Mouse (Mus musculus): ENCODE measurements around the gene Tnik.

Gene Tnik

DNA sequence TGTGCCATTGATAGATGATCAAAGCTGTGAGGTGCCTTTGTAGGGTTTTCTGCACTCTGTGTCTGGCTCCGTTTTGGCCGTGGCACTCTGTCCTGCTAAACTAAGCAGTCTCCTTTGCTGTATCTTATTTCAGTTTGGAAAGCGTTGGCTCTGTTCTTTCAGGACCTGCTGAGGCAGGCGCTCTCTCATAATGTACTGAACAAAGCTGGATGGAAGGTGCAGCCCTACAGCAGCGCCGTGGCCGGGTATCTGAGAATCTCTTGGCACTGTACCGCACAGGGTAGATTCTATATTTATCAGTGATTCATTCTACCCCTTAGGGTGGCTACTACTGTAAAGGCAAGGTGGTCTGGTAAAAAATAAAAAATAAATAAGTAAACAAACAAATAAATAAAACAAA, 193.8 kb downstream of the Tnik start:
- Histone ChIP-seq H3K4me3 (replicated peaks; ENCODE audit: low read length) (no peak overlapping the region), H3K27me3 (ENCODE audit: insufficient read depth, low read length) (no peaks in the 10 kb centered on the region), H3K4me1 (replicated peaks; ENCODE audit: low read depth, low read length) (no peaks in the 10 kb centered on the region), H3K36me3 (ENCODE audit: insufficient read depth, low read length) (no peaks in the 10 kb centered on the region), H3K9me3 (ENCODE audit: low read length) (no peaks in the 10 kb centered on the region)
- no peak for TF ChIP-seq CTCF (conservative IDR thresholded peaks at IDR 0.05; ENCODE audit: low read length)
- TF ChIP-seq NANOG (IDR thresholded peaks at IDR 0.05; ENCODE audit: borderline replicate concordance, low read length), result no peak
- no peak for TF ChIP-seq POU5F1 (IDR thresholded peaks at IDR 0.05; ENCODE audit: borderline replicate concordance, low read length)

GRCm38 (mm10) chr3:28457517-28457916, 194.5 kb downstream of the Tnik start:
- Histone ChIP-seq H3K27me3 (ENCODE audit: insufficient read depth, low read length) (no peaks in the 10 kb centered on the region), H3K36me3 (ENCODE audit: insufficient read depth, low read length) (no peaks in the 10 kb centered on the region), H3K4me3 (replicated peaks; ENCODE audit: low read length) (no peak overlapping the region), H3K9me3 (ENCODE audit: low read length) (no peaks in the 10 kb centered on the region), H3K4me1 (replicated peaks; ENCODE audit: low read depth, low read length) (no peaks in the 10 kb centered on the region)
- TF ChIP-seq POU5F1 (IDR thresholded peaks at IDR 0.05; ENCODE audit: borderline replicate concordance, low read length), result no peak
- TF ChIP-seq CTCF (conservative IDR thresholded peaks at IDR 0.05; ENCODE audit: low read length), result no peak
- no peak for TF ChIP-seq NANOG (IDR thresholded peaks at IDR 0.05; ENCODE audit: borderline replicate concordance, low read length)

- Histone ChIP-seq H3K4me1 (replicated peaks; ENCODE audit: low read depth, low read length) (no peaks in the 10 kb centered on the region), H3K4me3 (replicated peaks; ENCODE audit: low read length) (no peak overlapping the region)
These were observed 203.7 kb downstream of the Tnik start for GRCm38 (mm10) chr3:28466688-28467087.

GRCm38 (mm10) chr3:28467148-28467754, 204.2 kb downstream of the Tnik start:
- no peaks in the 10 kb centered on the region for H3K27me3 ChIP-seq (ENCODE audit: insufficient read depth, low read length)
- TF ChIP-seq POU5F1 (IDR thresholded peaks at IDR 0.05; ENCODE audit: borderline replicate concordance, low read length) (no peak), CTCF (conservative IDR thresholded peaks at IDR 0.05; ENCODE audit: low read length) (no peak), NANOG (IDR thresholded peaks at IDR 0.05; ENCODE audit: borderline replicate concordance, low read length) (no peak)
- no peaks in the 10 kb centered on the region for H3K36me3 ChIP-seq (ENCODE audit: insufficient read depth, low read length)
- no peaks in the 10 kb centered on the region for H3K9me3 ChIP-seq (ENCODE audit: low read length)
- H3K4me1 ChIP-seq (replicated peaks; ENCODE audit: low read depth, low read length), result no peaks in the 10 kb centered on the region
- H3K4me3 ChIP-seq (replicated peaks; ENCODE audit: low read length), result no peak overlapping the region

More at GRCm38 (mm10) chr3:28466688-28467087, 203.7 kb downstream of the Tnik start:
- H3K9me3 ChIP-seq (ENCODE audit: low read length), result no peaks in the 10 kb centered on the region
- H3K27me3 ChIP-seq (ENCODE audit: insufficient read depth, low read length), result no peaks in the 10 kb centered on the region
- no peaks in the 10 kb centered on the region for H3K36me3 ChIP-seq (ENCODE audit: insufficient read depth, low read length)
- TF ChIP-seq POU5F1 (IDR thresholded peaks at IDR 0.05; ENCODE audit: borderline replicate concordance, low read length) (no peak), NANOG (IDR thresholded peaks at IDR 0.05; ENCODE audit: borderline replicate concordance, low read length) (no peak), CTCF (conservative IDR thresholded peaks at IDR 0.05; ENCODE audit: low read length) (no peak)

DNA sequence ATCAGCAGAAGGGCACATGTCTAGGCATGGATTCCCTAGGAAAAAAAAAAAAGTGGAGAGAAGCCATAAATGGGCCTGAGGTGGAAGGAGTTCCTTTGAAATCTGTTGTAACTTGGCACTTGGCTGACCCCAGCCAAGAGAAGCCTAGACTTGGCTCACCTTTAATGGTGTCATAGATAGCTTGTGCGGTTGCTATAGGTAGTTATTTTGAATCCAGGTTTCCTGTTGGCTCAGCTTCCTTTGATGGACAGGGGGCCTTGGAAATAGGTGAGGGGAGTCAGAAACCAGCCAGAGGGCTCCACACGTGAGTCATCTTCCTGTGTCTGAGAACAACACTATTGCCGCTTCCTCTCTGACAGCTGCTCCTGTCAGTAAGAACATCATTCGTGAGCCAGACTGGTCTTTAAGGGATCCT, 204.9 kb downstream of the Tnik start:
- Histone ChIP-seq H3K36me3 (ENCODE audit: insufficient read depth, low read length) (no peaks in the 10 kb centered on the region), H3K27me3 (ENCODE audit: insufficient read depth, low read length) (no peaks in the 10 kb centered on the region), H3K9me3 (ENCODE audit: low read length) (no peaks in the 10 kb centered on the region), H3K4me1 (replicated peaks; ENCODE audit: low read depth, low read length) (no peaks in the 10 kb centered on the region), H3K4me3 (replicated peaks; ENCODE audit: low read length) (no peak overlapping the region)
- no peak for TF ChIP-seq NANOG (IDR thresholded peaks at IDR 0.05; ENCODE audit: borderline replicate concordance, low read length)
- no peak for TF ChIP-seq POU5F1 (IDR thresholded peaks at IDR 0.05; ENCODE audit: borderline replicate concordance, low read length)
- no peak for TF ChIP-seq CTCF (conservative IDR thresholded peaks at IDR 0.05; ENCODE audit: low read length)

- no peaks in the 10 kb centered on the region for H3K36me3 ChIP-seq (ENCODE audit: insufficient read depth, low read length)
These were observed 210.4 kb downstream of the Tnik start for GRCm38 (mm10) chr3:28473439-28473838.

GRCm38 (mm10) chr3:28477373-28477772, 214.4 kb downstream of the Tnik start:
- Histone ChIP-seq H3K36me3 (ENCODE audit: insufficient read depth, low read length) (no peaks in the 10 kb centered on the region), H3K4me3 (replicated peaks; ENCODE audit: low read length) (no peak overlapping the region), H3K9me3 (ENCODE audit: low read length) (no peaks in the 10 kb centered on the region), H3K27me3 (ENCODE audit: insufficient read depth, low read length) (no peaks in the 10 kb centered on the region), H3K4me1 (replicated peaks; ENCODE audit: low read depth, low read length) (no peaks in the 10 kb centered on the region)
- no peak for TF ChIP-seq NANOG (IDR thresholded peaks at IDR 0.05; ENCODE audit: borderline replicate concordance, low read length)
- TF ChIP-seq CTCF (conservative IDR thresholded peaks at IDR 0.05; ENCODE audit: low read length), result no peak
- no peak for TF ChIP-seq POU5F1 (IDR thresholded peaks at IDR 0.05; ENCODE audit: borderline replicate concordance, low read length)

More at GRCm38 (mm10) chr3:28473439-28473838, 210.4 kb downstream of the Tnik start:
- Histone ChIP-seq H3K4me1 (replicated peaks; ENCODE audit: low read depth, low read length) (no peaks in the 10 kb centered on the region), H3K4me3 (replicated peaks; ENCODE audit: low read length) (no peak overlapping the region), H3K27me3 (ENCODE audit: insufficient read depth, low read length) (no peaks in the 10 kb centered on the region), H3K9me3 (ENCODE audit: low read length) (no peaks in the 10 kb centered on the region)
- no peak for TF ChIP-seq POU5F1 (IDR thresholded peaks at IDR 0.05; ENCODE audit: borderline replicate concordance, low read length)
- no peak for TF ChIP-seq NANOG (IDR thresholded peaks at IDR 0.05; ENCODE audit: borderline replicate concordance, low read length)
- TF ChIP-seq CTCF (conservative IDR thresholded peaks at IDR 0.05; ENCODE audit: low read length), result no peak

DNA sequence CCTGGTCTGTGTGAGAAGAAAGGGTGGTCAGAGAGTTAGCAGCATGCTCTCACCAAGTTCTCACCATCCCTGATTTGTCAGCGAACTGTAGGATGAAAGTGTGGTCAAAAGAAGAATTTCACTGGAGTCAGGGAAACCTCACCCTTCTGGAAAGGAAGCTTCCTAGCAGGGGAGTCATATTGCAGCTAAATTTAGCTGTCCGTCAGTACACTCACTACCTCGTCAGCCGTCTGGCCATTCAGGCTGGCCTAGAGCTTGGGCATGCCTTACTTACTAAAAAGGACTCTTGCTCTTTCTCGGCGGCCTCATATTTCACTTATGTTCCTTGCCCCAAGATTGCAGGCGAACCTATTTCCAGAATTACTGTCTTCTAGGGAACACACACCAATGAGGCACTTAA, 222.7 kb downstream of the Tnik start:
- H3K4me3 ChIP-seq (replicated peaks; ENCODE audit: low read length), result no peak overlapping the region
- no peaks in the 10 kb centered on the region for H3K4me1 ChIP-seq (replicated peaks; ENCODE audit: low read depth, low read length)
- H3K9me3 ChIP-seq (ENCODE audit: low read length), result no peaks in the 10 kb centered on the region
- H3K36me3 ChIP-seq (ENCODE audit: insufficient read depth, low read length), result no peaks in the 10 kb centered on the region
- no peaks in the 10 kb centered on the region for H3K27me3 ChIP-seq (ENCODE audit: insufficient read depth, low read length)
- TF ChIP-seq CTCF (conservative IDR thresholded peaks at IDR 0.05; ENCODE audit: low read length), result no peak
- TF ChIP-seq NANOG (IDR thresholded peaks at IDR 0.05; ENCODE audit: borderline replicate concordance, low read length), result no peak

DNA sequence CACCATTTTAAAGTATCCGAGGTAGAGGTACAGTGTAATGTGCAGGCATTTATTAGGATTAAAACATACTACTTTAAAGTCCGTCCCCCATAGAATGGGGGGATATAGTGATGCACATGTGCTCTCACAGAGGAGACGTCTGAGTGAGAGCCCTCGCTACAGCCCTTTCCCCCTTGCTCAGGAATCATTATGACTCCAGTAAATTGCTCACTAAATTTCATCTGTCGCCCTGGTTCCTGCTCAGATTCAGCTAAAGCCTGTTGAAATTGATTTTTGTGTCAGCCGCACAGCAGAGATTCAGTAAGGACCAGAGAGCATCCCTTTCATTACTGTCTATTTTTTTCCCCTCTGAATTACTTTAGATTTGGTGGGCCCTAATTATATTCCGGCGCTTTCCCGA, 224.4 kb downstream of the Tnik start:
- Histone ChIP-seq H3K27me3 (ENCODE audit: insufficient read depth, low read length) (no peaks in the 10 kb centered on the region), H3K4me3 (replicated peaks; ENCODE audit: low read length) (no peak overlapping the region)
- TF ChIP-seq NANOG (IDR thresholded peaks at IDR 0.05; ENCODE audit: borderline replicate concordance, low read length) (no peak), POU5F1 (IDR thresholded peaks at IDR 0.05; ENCODE audit: borderline replicate concordance, low read length) (no peak), CTCF (conservative IDR thresholded peaks at IDR 0.05; ENCODE audit: low read length) (no peak)

More for the DNA sequence above, 224.4 kb downstream of the Tnik start:
- Histone ChIP-seq H3K4me1 (replicated peaks; ENCODE audit: low read depth, low read length) (no peaks in the 10 kb centered on the region; the same call in 1 of the 2 replicates), H3K9me3 (ENCODE audit: low read length) (no peaks in the 10 kb centered on the region), H3K36me3 (ENCODE audit: insufficient read depth, low read length) (no peaks in the 10 kb centered on the region)

Data from E14TG2a.4 (cell line).